Mouse (Mus musculus): ENCODE data around the gene Tlr9.

Gene Tlr9

GRCm38 (mm10) chr9:106203990-106204851 is 18.2 kb upstream of the Tlr9 start:
- DNase-seq (ENCODE audit: low read depth, low spot score) = no peak

GRCm38 (mm10) chr9:106205713-106206290 is 16.6 kb upstream of the Tlr9 start:
- DNase-seq (ENCODE audit: low read depth, low spot score) = peak; percentile 39

- DNase-seq (ENCODE audit: low read depth, low spot score) = no peak
Measured at GRCm38 (mm10) chr9:106206515-106206914, 15.9 kb upstream of the Tlr9 start.

GRCm38 (mm10) chr9:106208181-106208580 is 14.2 kb upstream of the Tlr9 start:
- no peak for DNase-seq (ENCODE audit: low read depth, low spot score)

- no peak for DNase-seq (ENCODE audit: low read depth, low spot score)
Measured at GRCm38 (mm10) chr9:106209954-106210353, 12.4 kb upstream of the Tlr9 start.

- peak; percentile 99 for DNase-seq (ENCODE audit: low read depth, low spot score)
Measured at GRCm38 (mm10) chr9:106210853-106211609, 11.4 kb upstream of the Tlr9 start.

GRCm38 (mm10) chr9:106211680-106212593 is 10.5 kb upstream of the Tlr9 start:
- peak; percentile 95 for DNase-seq (ENCODE audit: low read depth, low spot score)

- peak; percentile 39 for DNase-seq (ENCODE audit: low read depth, low spot score)
Measured at GRCm38 (mm10) chr9:106212594-106212981, 9.8 kb upstream of the Tlr9 start.

GRCm38 (mm10) chr9:106215341-106216125 is 6.9 kb upstream of the Tlr9 start:
- DNase-seq (ENCODE audit: low read depth, low spot score) = no peak

GRCm38 (mm10) chr9:106216971-106217370 is 5.4 kb upstream of the Tlr9 start:
- DNase-seq (ENCODE audit: low read depth, low spot score) = no peak

GRCm38 (mm10) chr9:106220894-106221523 is 1.4 kb upstream of the Tlr9 start:
- no peak for DNase-seq (ENCODE audit: low read depth, low spot score)

- DNase-seq (ENCODE audit: low read depth, low spot score) = no peak
Measured at GRCm38 (mm10) chr9:106222994-106223393, 596 bp downstream of the Tlr9 start.

- no peak for DNase-seq (ENCODE audit: low read depth, low spot score)
Measured at GRCm38 (mm10) chr9:106225469-106226150, 3.2 kb downstream of the Tlr9 start.

- peak; percentile 55 for DNase-seq (ENCODE audit: low read depth, low spot score)
Measured at GRCm38 (mm10) chr9:106226151-106226682, 3.8 kb downstream of the Tlr9 start.

GRCm38 (mm10) chr9:106227790-106228429 is 5.5 kb downstream of the Tlr9 start:
- DNase-seq (ENCODE audit: low read depth, low spot score) = peak; percentile 49

- DNase-seq (ENCODE audit: low read depth, low spot score) = no peak
Measured at GRCm38 (mm10) chr9:106230051-106230733, 7.8 kb downstream of the Tlr9 start.

GRCm38 (mm10) chr9:106230734-106231106 is 8.3 kb downstream of the Tlr9 start:
- DNase-seq (ENCODE audit: low read depth, low spot score) = peak; percentile 41

- DNase-seq (ENCODE audit: low read depth, low spot score) = no peak
Measured at GRCm38 (mm10) chr9:106231220-106231619, 8.8 kb downstream of the Tlr9 start.
